Mouse (Mus musculus) stomach, embryonic 16.5 days (tissue): ENCODE data around the gene Cyp3a11. TPM values are rescaled to one million over a fixed set of nuclear protein-coding genes. Genes with fewer than 3 reads are reported as not detected.
"Not testable (repeated sequence)": the region's sequence is repeated elsewhere in the genome, so short reads cannot be mapped to it uniquely, and the experiment has no call there.

Source experiments
- ATAC-seq: fragments of 200-750 bp; cut with Nextera tagmentation; 2 replicates; pipeline ENCODE4 v1.8.0; 2017; ENCODE audit warnings: moderate number of reproducible peaks, moderate TSS enrichment; ENCODE audit not compliant: insufficient read depth, low FRiP score
- H3K27ac ChIP-seq: fragments of 300-500 bp; sonication (generic); 2 replicates; pipeline ENCODE4 v1.5.1; 2014; ENCODE audit warnings: low read length
- H3K27me3 ChIP-seq: fragments of 300-500 bp; sonication (generic); 2 replicates; pipeline ENCODE4 v1.6.1; 2014; ENCODE audit warnings: low read length, control low read depth, mixed read lengths; ENCODE audit not compliant: control insufficient read depth, insufficient read depth
- H3K36me3 ChIP-seq: fragments of 300-500 bp; sonication (generic); 2 replicates; pipeline ENCODE4 v1.6.1; 2014; ENCODE audit warnings: low read length; ENCODE audit not compliant: control insufficient read depth, insufficient read depth
- H3K4me1 ChIP-seq: fragments of 300-500 bp; sonication (generic); 2 replicates; pipeline ENCODE4 v1.6.1; 2014; ENCODE audit warnings: low read length, control low read depth, mixed read lengths; ENCODE audit not compliant: control insufficient read depth, insufficient read depth
- H3K4me2 ChIP-seq: fragments of 300-500 bp; sonication (generic); 2 replicates; pipeline ENCODE4 v1.6.1; 2014; ENCODE audit warnings: low read depth, low read length, mixed read lengths
- H3K4me3 ChIP-seq: fragments of 300-500 bp; sonication (generic); replicated peaks from 2 replicates; pipeline ENCODE4 v1.5.1; 2014; ENCODE audit warnings: mild to moderate bottlenecking, low read length
- H3K9ac ChIP-seq: fragments of 300-500 bp; sonication (generic); 2 replicates; pipeline ENCODE4 v1.6.1; 2014; ENCODE audit warnings: low read length
- H3K9me3 ChIP-seq: fragments of 300-500 bp; sonication (generic); replicated peaks from 2 replicates; pipeline ENCODE4 v1.6.1; 2016; ENCODE audit warnings: low read length, control low read depth; ENCODE audit not compliant: control insufficient read depth
- WGBS: fragments of 180-500 bp; shearing (Covaris S2); extraction: QIAGEN DNeasy Blood & Tissue Kit; methylation state at CpG from one replicate; pipeline ENCODE4 v1.1.7; 2014; 5-methylcytosine and 5-hydroxymethylcytosine counted together
- polyA plus RNA-seq: library from polyadenylated mRNA; unstranded; fragments of >200 nt; fragmentation: Nextera tagmentation; extraction: Ambion mirVana; gene quantifications from 2 replicates; pipeline ENCODE4 v1.2.1, GENCODE M21; 2015

Gene Cyp3a11
- polyA plus RNA-seq, 1 experiment from 2014 or later, result 1.6 TPM

DNA sequence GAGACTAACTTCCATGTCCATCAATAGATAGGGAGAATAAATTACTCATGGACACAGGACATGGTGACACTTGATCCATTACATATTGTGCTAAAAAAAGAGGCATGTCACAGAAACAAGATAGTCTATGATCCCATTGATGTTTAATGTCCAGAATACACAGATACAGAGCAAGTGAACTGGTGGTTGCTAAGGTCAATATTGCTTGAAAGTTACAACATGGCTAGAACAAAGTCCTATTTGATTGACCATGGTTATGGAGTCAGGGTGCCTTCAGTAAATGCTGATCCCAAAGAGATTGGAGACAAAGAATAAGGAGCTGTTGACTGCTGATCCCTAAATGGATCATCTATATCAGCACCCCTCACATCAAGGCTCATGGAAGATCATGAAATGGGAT lies 12.3 kb downstream of the Cyp3a11 start:
- H3K36me3 ChIP-seq, H3K4me1 ChIP-seq, H3K4me3 ChIP-seq, H3K9ac ChIP-seq, H3K4me2 ChIP-seq, H3K9me3 ChIP-seq, H3K27ac ChIP-seq, ATAC-seq, H3K27me3 ChIP-seq: not testable (repeated sequence)

DNA sequence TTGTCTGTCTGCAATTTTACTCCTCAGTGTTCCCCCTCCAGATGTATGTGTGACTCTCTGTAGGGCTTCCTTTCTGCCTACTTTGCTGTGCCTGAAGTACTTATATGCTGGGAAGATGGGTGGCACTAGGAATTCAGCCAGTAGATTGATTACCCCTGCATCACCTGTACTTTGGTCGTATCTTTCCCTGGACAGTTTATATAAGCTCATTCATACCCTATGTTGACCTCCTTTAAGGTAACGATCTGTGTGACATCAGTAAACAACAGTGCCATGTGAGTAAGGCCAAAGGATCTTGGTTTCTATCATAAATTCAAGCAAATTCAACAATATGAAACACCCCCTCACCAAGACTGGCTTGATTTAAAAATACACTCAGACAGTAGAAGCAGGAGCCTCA lies 74.0 kb downstream of the Cyp3a11 start, which contains the start of gene Cyp3a44:
Cyp3a44 (minus strand) TSS at position 79 of the 400 bp plus-strand sequence.
- 60% methylated on average over 2 of the region's 2 CpGs for WGBS
- H3K4me3 ChIP-seq, H3K9me3 ChIP-seq, H3K36me3 ChIP-seq, H3K4me1 ChIP-seq, H3K4me2 ChIP-seq, H3K27me3 ChIP-seq, H3K27ac ChIP-seq, H3K9ac ChIP-seq, ATAC-seq: not testable (repeated sequence)

Other genes with a start within 250 kb of the Cyp3a11 start
- not detected in 2 replicates for gene Cyp3a41a, start 159.8 kb downstream of the Cyp3a11 start, polyA plus RNA-seq
- gene Cyp3a44, start 74.1 kb downstream of the Cyp3a11 start, polyA plus RNA-seq, result not detected in 2 replicates
- 0.13 TPM in 1 of 2 replicates, not detected in the other for gene Cyp3a25, start 129.7 kb upstream of the Cyp3a11 start, polyA plus RNA-seq
- not detected in 2 replicates for gene Cyp3a59, start 199.3 kb upstream of the Cyp3a11 start, polyA plus RNA-seq